ENCODE assay signal across 8 mouse cellular contexts in the genomic region with DNA sequence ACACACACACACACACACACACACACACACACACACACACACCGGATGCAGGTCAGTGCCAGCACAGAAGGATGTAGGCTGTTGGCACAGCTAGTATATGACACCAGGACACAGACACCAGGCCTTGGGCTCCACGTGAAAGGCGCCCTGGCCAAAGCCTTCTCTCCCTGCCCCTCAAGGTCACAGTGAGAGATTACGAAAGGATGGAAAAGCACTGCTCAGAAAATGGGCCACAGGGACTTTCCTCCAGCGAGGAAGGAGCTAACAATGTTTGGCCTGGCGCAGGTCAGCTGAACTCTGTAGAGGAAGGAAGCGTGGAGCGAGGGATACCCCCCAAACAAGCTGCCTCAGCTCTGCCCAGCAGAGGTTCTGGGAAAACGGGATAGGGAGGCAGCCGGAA.
A peak's percentile ranks its signal among the peaks of the same experiment; 100 is the strongest.
DNase-seq lines count a peak whose midpoint lies in the region; ATAC-seq and TF ChIP-seq lines count a peak whose summit lies in the region.

No protein-coding gene starts in this region.

- H3K27ac ChIP-seq in forebrain, embryonic 10.5 days, result peak overlapping the region; percentile 62; the same call in 1 of the 2 replicates
- H3K27ac ChIP-seq in forebrain, embryonic 15.5 days (replicated peaks), result no peak overlapping the region
- peak overlapping the region; percentile 23; the same call in 1 of the 2 replicates for H3K27ac ChIP-seq in liver, embryonic 12.5 days
- no peak overlapping the region for H3K27ac ChIP-seq in midbrain, postnatal 0 days (ENCODE audit: low read depth, low read length)

- no peak overlapping the region for H3K4me3 ChIP-seq in forebrain, embryonic 10.5 days
- no peak overlapping the region for H3K4me3 ChIP-seq in forebrain, embryonic 15.5 days
- no peak overlapping the region for H3K4me3 ChIP-seq in liver, embryonic 12.5 days
- H3K4me3 ChIP-seq in midbrain, postnatal 0 days (ENCODE audit: low read depth, low read length), result no peak overlapping the region

- WGBS in forebrain, embryonic 10.5 days, result 67% methylated on average over 10 of the region's 10 CpGs
- 69% methylated on average over 10 of the region's 10 CpGs for WGBS in forebrain, embryonic 15.5 days
- 61% methylated on average over 10 of the region's 10 CpGs for WGBS in liver, embryonic 12.5 days (ENCODE audit: insufficient replicate concordance)
- 68% methylated on average over 10 of the region's 10 CpGs for WGBS in midbrain, postnatal 0 days

- H3K36me3 ChIP-seq in forebrain, embryonic 10.5 days (replicated peaks), result no peaks in the 10 kb centered on the region
- H3K36me3 ChIP-seq in forebrain, embryonic 15.5 days, result no peaks in the 10 kb centered on the region
- no peaks in the 10 kb centered on the region for H3K36me3 ChIP-seq in liver, embryonic 12.5 days
- H3K36me3 ChIP-seq in midbrain, postnatal 0 days (ENCODE audit: insufficient read depth, low read length), result no peaks in the 10 kb centered on the region

- H3K9me3 ChIP-seq in forebrain, embryonic 10.5 days, result no peaks in the 10 kb centered on the region
- no peaks in the 10 kb centered on the region for H3K9me3 ChIP-seq in forebrain, embryonic 15.5 days
- H3K9me3 ChIP-seq in liver, embryonic 12.5 days (replicated peaks), result no peaks in the 10 kb centered on the region
- no peaks in the 10 kb centered on the region for H3K9me3 ChIP-seq in midbrain, postnatal 0 days (ENCODE audit: low read length)

- ATAC-seq in forebrain, embryonic 15.5 days (replicated peaks), result no peak
- ATAC-seq in liver, embryonic 12.5 days, result no peak
- ATAC-seq in megakaryocyte, adult 5-6 weeks (ENCODE audit: poor library complexity, severe bottlenecking), result no peak
- no peak; the same call in 1 of the 2 replicates for ATAC-seq in midbrain, postnatal 0 days (ENCODE audit: low FRiP score)
- ATAC-seq in CD4-positive, CD25-positive, alpha-beta regulatory T cell, adult 4 months, result no peak

- H3K4me2 ChIP-seq in forebrain, embryonic 15.5 days (replicated peaks), result no peak overlapping the region
- H3K4me2 ChIP-seq in liver, embryonic 12.5 days, result no peak overlapping the region
- no peak overlapping the region for H3K4me2 ChIP-seq in midbrain, postnatal 0 days (ENCODE audit: low read depth, low read length, poor library complexity, severe bottlenecking)

- peaks cover 48% of the 10 kb centered on the region for H3K4me1 ChIP-seq in forebrain, embryonic 10.5 days
- H3K4me1 ChIP-seq in forebrain, embryonic 15.5 days, result peaks cover 27% of the 10 kb centered on the region
- H3K4me1 ChIP-seq in liver, embryonic 12.5 days, result peaks cover 59% of the 10 kb centered on the region
- H3K4me1 ChIP-seq in midbrain, postnatal 0 days (ENCODE audit: insufficient read depth, low read length), result peaks cover 5% of the 10 kb centered on the region; the same call in 1 of the 2 replicates

- DNase-seq in forebrain, embryonic 10.5 days (ENCODE audit: extremely low spot score, low spot score), result no peak
- peak; percentile 88 for DNase-seq in adrenal gland, postnatal 10 days
- DNase-seq in heart, postnatal 10 days, result peak; percentile 62 to 66
- no peak for DNase-seq in midbrain, postnatal 0 days (ENCODE audit: low spot score)

- no peak overlapping the region for H3K9ac ChIP-seq in forebrain, embryonic 15.5 days (replicated peaks)
- H3K9ac ChIP-seq in liver, embryonic 12.5 days, result no peak overlapping the region
- no peak overlapping the region for H3K9ac ChIP-seq in midbrain, postnatal 0 days (replicated peaks; ENCODE audit: low read length, poor library complexity, severe bottlenecking)

- no peak for TF ChIP-seq CTCF in midbrain, postnatal 0 days (IDR thresholded peaks at IDR 0.05)

- intact Hi-C loops in heart, postnatal 10 days (cut with DNase I), result no loop called here

- H3K27me3 ChIP-seq in forebrain, embryonic 10.5 days (ENCODE audit: poor library complexity, severe bottlenecking), result peaks cover 17% of the 10 kb centered on the region; the same call in 1 of the 2 replicates
- no peaks in the 10 kb centered on the region for H3K27me3 ChIP-seq in forebrain, embryonic 15.5 days
- H3K27me3 ChIP-seq in liver, embryonic 12.5 days (replicated peaks), result peaks cover 7% of the 10 kb centered on the region
- H3K27me3 ChIP-seq in midbrain, postnatal 0 days (ENCODE audit: insufficient read depth, low read length), result no peaks in the 10 kb centered on the region

Comparison
In these comparisons a context has a peak if more than half of its experiments do, and no peak if none do; other contexts are left out.
1. H3K27ac ChIP-seq: peak in forebrain, embryonic 10.5 days (single experiment) and liver, embryonic 12.5 days (single experiment); none in forebrain, embryonic 15.5 days (single experiment) and midbrain, postnatal 0 days (single experiment).
2. DNase-seq: peak in adrenal gland, postnatal 10 days (single experiment) and heart, postnatal 10 days (2 of 2); none in forebrain, embryonic 10.5 days (single experiment) and midbrain, postnatal 0 days (single experiment).